ENCODE assay signal across 22 mouse cellular contexts in the genomic region with DNA sequence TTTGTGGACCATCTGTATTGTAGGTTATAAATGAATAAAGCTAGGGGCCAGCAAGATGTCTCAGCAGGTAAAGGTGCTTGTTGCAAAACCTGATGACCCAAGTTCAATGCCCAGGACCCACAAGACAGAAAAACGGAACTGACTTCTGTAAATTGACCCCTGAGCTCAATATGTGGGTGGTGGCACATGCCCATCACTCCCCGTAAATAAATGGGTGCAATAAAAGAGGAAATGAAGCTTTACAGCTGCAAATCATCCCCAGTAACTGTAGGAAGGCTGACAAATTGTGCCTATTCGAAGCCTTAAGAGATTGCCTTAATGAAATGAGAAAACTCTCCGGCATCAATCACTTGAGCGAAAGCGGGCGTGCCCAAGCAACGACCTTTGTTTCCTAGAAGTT. TPM values are rescaled to one million over a fixed set of nuclear protein-coding genes. Genes with fewer than 3 reads are reported as not detected.
DNase-seq lines count a peak whose midpoint lies in the region; ATAC-seq lines count a peak whose summit lies in the region.
"Had no signal": no experiment of that assay in that cellular context is flagged by ENCODE, and none has a peak within 500 bp of the region (broad histone marks: within the 10 kb centered on the region; RNA-seq: fewer than 3 reads in every experiment).

No protein-coding gene starts in this region.

- WGBS in forebrain, embryonic 12.5 days: 86% methylated on average over 8 of the region's 8 CpGs
- 40% methylated on average over 8 of the region's 8 CpGs for WGBS in kidney, embryonic 15.5 days

- H3K4me1 ChIP-seq in forebrain, embryonic 12.5 days: no peaks in the 10 kb centered on the region
- no peaks in the 10 kb centered on the region for H3K4me1 ChIP-seq in kidney, embryonic 15.5 days
- H3K4me1 ChIP-seq: embryonic facial prominence, embryonic 10.5 days; embryonic facial prominence, embryonic 12.5 days had no signal

- H3K4me2 ChIP-seq in forebrain, embryonic 12.5 days: no peak overlapping the region
- no peak overlapping the region for H3K4me2 ChIP-seq in kidney, embryonic 15.5 days
- H3K4me2 ChIP-seq: embryonic facial prominence, embryonic 12.5 days had no signal

- H3K9me3 ChIP-seq in forebrain, embryonic 12.5 days: no peaks in the 10 kb centered on the region
- no peaks in the 10 kb centered on the region for H3K9me3 ChIP-seq in kidney, embryonic 15.5 days (replicated peaks)
- H3K9me3 ChIP-seq: embryonic facial prominence, embryonic 10.5 days; embryonic facial prominence, embryonic 12.5 days; G1E had no signal

- H3K36me3 ChIP-seq in splenic B cell, adult 2 months (ENCODE audit: control insufficient read depth, insufficient read depth, low read length, poor library complexity, severe bottlenecking): no peaks in the 10 kb centered on the region
- H3K36me3 ChIP-seq in forebrain, embryonic 12.5 days (replicated peaks): no peaks in the 10 kb centered on the region
- H3K36me3 ChIP-seq in kidney, embryonic 15.5 days: no peaks in the 10 kb centered on the region
- H3K36me3 ChIP-seq: embryonic facial prominence, embryonic 10.5 days; embryonic facial prominence, embryonic 12.5 days; G1E had no signal

- peak; percentile 1 to 6 for DNase-seq in spleen, postnatal 36 days (ENCODE audit: low spot score in 2 of 2)
- DNase-seq in spleen, adult 12 weeks (ENCODE audit: low spot score): no peak
- peak; percentile 68 for DNase-seq in A20 (ENCODE audit: low read depth, low spot score)
- DNase-seq in splenic B cell, adult 2 months (ENCODE audit: low read depth, low spot score): peak; percentile 35
- DNase-seq: adrenal gland, adult 8-10 months; adrenal gland, postnatal 14 days; adrenal gland, postnatal 36 days; cerebellum, adult 11-12 months; cerebellum, adult 2 months; cerebellum, adult 9-10 months; cerebellum, postnatal 10 days; cerebellum, postnatal 25 days had no signal

- H3K27ac ChIP-seq in forebrain, embryonic 12.5 days: no peak overlapping the region
- H3K27ac ChIP-seq in kidney, embryonic 15.5 days: no peak overlapping the region
- H3K27ac ChIP-seq: embryonic facial prominence, embryonic 10.5 days; embryonic facial prominence, embryonic 12.5 days had no signal

- H3K9ac ChIP-seq in forebrain, embryonic 12.5 days: no peak overlapping the region
- no peak overlapping the region for H3K9ac ChIP-seq in kidney, embryonic 15.5 days
- H3K9ac ChIP-seq: embryonic facial prominence, embryonic 12.5 days had no signal

- no peaks in the 10 kb centered on the region for H3K27me3 ChIP-seq in splenic B cell, adult 2 months (ENCODE audit: control insufficient read depth, insufficient read depth, low read length, poor library complexity, severe bottlenecking)
- no peaks in the 10 kb centered on the region for H3K27me3 ChIP-seq in forebrain, embryonic 12.5 days
- peaks cover 22% of the 10 kb centered on the region for H3K27me3 ChIP-seq in kidney, embryonic 15.5 days
- H3K27me3 ChIP-seq: CH12.LX; embryonic facial prominence, embryonic 12.5 days; Patski had no signal

- ATAC-seq in granulocyte monocyte progenitor cell, adult 5-6 weeks (replicated peaks; ENCODE audit: poor library complexity, severe bottlenecking): peak; percentile 86
- ATAC-seq in forebrain, embryonic 12.5 days (ENCODE audit: low FRiP score): no peak
- no peak for ATAC-seq in kidney, embryonic 15.5 days (replicated peaks; ENCODE audit: low FRiP score)
- ATAC-seq: forebrain, embryonic 14.5 days; forebrain, embryonic 16.5 days; Patski had no signal

- no peak overlapping the region for H3K4me3 ChIP-seq in forebrain, embryonic 12.5 days (replicated peaks)
- H3K4me3 ChIP-seq in kidney, embryonic 15.5 days (replicated peaks): no peak overlapping the region
- H3K4me3 ChIP-seq: embryonic facial prominence, embryonic 10.5 days; embryonic facial prominence, embryonic 12.5 days had no signal

RNA-seq across cellular contexts. Expression of gene Xpnpep2, which starts 11.9 kb away (rescaled TPM):
- not detected in 2 replicates for total RNA-seq in granulocyte monocyte progenitor cell, adult 5-6 weeks (2014; fragmentation: Nextera tagmentation)
- total RNA-seq in granulocyte monocyte progenitor cell, adult 5-6 weeks (2017): not detected in 2 replicates
- polyA plus RNA-seq in forebrain, embryonic 12.5 days (2016; fragmentation: Nextera tagmentation; extraction: Ambion mirVana): 0.55 and 1.2 TPM in 2 replicates
- polyA plus RNA-seq in kidney, embryonic 15.5 days (2015; fragmentation: Nextera tagmentation; extraction: Ambion mirVana): 5.2 and 5.6 TPM in 2 replicates

RNA-seq across cellular contexts. Expression of gene Sash3, which starts 49.7 kb away (rescaled TPM):
- 58.7 and 63.8 TPM in 2 replicates for total RNA-seq in granulocyte monocyte progenitor cell, adult 5-6 weeks (2014; fragmentation: Nextera tagmentation)
- 74.4 and 84.7 TPM in 2 replicates for total RNA-seq in granulocyte monocyte progenitor cell, adult 5-6 weeks (2017)
- 0.45 and 0.77 TPM in 2 replicates for polyA plus RNA-seq in forebrain, embryonic 12.5 days (2016; fragmentation: Nextera tagmentation; extraction: Ambion mirVana)
- polyA plus RNA-seq in kidney, embryonic 15.5 days (2015; fragmentation: Nextera tagmentation; extraction: Ambion mirVana): 1.5 and 2.1 TPM in 2 replicates
- polyA plus RNA-seq: Patski had no signal
